Mouse (Mus musculus) frontal cortex, postnatal 36 days (tissue): ENCODE results near the gene Nicn1.
A peak's percentile ranks its signal among the peaks of the same experiment; 100 is the strongest.
"Not testable (repeated sequence)": the region's sequence is repeated elsewhere in the genome, so short reads cannot be mapped to it uniquely, and the experiment has no call there.

Source experiments
- DNase-seq, 2 experiments: peaks; one replicate each; pipeline ENCODE4 v3.0.0; 2022; ENCODE audit warnings: low spot score in 2 of 2

The Nicn1 gene

DNA sequence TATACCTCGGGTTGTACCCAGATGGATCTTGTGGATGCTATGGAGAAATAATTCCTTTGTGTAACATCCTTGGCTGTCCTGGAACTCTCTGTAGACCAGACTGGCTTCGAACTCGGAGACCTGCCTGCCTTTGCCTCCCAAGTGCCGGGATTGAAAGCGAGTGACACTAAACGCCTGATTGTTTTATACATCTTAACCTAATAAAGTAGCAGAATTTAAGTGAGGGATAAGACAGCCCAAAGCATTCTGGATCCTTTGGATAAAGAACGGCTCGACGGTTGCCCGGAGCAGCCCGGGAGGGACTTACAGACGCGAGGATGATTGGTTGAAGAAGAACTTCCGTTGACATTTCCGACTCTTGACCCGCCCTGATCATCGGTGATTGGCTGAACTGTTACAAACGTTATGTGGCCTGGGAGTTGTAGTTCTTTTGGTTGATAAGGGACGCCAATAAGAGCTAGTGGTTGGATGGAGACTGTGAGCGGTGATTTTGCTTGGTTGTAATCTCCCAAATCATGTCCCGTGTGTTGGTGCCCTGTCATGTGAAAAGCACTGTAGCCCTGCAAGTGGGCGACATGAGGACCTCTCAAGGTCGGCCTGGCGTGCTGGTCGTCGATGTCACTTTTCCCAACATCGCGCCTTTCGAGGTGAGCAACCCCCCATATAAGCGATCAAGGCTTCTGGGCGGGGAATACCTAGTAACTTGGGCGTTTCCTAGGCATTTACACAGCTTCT, at the start of gene Nicn1:
Gene Nicn1 (plus strand): TSS at position 414 of the 735 bp plus-strand sequence.
- DNase-seq = peak; percentile 89 to 98

DNA sequence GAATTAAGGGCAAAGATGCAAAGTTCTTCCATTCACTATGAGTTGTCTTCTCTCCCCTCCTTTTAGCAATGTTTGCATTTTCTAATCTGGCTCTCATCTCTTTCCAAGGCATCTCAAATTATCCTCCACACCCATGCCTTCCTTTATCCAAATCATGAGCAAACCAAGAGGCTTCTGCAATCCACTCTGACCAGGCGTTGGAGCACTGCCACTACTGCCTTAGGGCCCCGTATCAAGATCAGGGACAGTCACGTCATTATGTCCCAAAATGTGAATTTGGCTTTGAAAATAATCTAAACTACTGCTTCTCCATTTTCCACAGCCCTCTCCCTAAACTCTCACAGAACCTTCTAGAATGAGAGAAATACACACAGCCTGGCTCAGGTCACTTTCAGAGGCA, 45.7 kb upstream of the Nicn1 start:
- no peak for DNase-seq

DNA sequence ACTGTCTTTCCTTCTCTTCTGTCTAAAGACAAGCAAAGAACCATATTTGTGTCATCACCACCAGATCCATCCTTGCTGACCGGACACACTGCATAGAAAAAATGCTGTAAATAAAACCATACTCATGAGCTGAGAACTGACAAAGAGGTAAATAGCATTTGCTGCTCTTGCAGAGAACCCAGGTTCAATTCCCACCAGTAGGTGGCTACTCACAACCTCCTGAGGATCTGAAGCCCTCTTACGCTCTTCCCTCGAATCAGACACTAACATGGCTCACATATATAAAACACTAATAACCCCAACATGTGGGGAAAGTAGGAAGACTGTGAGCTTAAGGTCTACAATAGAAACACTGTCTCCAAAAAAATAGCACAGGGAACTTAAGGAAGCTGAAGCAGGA, 45.2 kb upstream of the Nicn1 start:
- no peak for DNase-seq

DNA sequence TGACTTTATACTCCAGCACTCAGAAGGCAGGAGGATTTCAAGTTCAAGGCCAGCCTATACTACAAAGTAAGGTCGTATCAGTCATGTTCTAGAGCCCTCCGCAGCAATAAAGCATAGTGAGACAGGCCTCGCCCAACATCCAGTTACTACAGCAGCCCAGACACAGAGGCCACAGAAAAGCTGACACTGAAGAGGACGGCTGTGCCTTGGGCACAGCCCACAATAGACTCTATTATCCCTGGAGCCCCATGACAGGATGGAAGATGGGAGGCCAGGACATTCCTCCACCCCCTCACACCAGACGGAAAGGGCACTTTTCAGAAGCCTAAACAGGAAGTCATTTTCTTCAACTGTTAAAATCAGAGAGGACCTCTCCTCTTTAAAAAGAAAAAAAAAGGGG, 41.3 kb upstream of the Nicn1 start:
- no peak for DNase-seq

DNA sequence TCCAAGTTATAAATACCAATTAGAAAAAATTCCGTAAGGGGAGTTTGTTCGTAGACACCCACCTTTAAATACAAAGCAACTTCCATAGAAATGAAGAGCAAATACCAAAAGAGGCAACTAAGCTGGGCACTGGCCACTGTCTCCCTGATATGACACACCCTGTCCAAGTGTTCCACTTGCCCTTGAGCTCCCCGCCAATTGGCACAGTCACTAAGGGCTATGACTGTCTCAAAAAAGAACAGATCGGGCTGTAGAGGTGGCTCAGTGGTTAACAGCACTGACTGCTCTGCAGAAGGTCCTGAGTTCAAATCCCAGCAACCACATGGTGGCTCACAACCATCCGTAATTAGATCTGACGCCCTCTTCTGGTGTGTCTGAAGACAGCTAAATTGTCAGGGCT, 38.4 kb upstream of the Nicn1 start:
- DNase-seq = no peak

DNA sequence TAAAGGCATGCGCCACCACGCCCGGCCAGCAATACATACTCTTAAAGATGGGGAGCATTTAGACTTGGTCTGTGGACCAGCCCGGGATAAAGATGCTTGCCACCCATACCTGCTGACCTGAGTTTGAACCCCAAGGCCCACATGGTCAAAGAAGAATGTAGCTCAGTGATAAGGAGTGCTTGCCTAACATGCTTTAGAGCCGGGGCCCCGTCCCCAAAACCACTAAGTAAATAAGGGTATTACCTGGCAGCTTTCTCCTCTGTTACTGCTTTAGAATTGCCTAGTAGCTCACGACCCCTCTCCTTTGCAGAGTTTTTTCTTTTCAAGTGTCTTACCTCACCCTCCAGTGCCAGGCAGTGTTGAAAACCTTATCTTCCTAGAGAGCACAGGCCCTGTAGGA, 37.5 kb upstream of the Nicn1 start:
- DNase-seq = no peak

DNA sequence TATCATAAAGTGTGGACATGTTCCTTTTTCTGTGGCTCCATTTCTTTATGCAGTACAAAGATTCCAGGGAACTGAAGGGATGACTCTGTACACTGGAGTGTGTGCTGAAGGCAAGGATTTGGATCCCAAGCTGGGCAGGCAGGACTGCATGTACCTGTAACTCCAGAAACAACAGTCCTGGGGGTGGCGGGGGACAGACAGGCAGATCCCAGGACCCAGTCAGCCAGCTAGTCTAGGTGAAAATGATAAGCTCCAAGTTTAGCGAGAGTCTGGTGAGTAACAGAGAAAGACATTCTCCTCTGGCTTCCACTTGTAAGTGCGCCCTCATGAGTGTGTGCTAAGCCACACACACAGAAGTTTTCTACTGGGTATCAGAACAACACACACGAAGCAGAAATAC, 29.7 kb upstream of the Nicn1 start:
- DNase-seq = no peak

DNA sequence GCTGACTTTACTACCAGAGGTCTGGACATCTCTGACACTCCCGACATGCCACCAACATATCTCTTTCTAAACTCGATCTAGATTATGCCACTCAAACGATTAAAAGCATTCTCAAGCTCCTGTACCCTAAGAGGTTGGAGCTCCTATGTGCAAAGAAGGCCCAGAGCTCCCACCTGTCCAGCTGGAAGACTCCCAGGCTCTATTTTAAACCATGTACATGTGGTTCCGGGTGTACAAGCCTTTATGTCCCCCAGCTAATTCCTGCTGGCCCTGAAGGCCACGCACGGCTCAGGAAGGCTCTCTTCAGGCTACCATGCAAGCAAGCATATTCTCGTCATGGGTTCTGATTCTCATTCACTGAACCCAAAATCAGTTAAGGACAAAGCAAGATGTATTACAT, 28.4 kb upstream of the Nicn1 start:
- no peak for DNase-seq

DNA sequence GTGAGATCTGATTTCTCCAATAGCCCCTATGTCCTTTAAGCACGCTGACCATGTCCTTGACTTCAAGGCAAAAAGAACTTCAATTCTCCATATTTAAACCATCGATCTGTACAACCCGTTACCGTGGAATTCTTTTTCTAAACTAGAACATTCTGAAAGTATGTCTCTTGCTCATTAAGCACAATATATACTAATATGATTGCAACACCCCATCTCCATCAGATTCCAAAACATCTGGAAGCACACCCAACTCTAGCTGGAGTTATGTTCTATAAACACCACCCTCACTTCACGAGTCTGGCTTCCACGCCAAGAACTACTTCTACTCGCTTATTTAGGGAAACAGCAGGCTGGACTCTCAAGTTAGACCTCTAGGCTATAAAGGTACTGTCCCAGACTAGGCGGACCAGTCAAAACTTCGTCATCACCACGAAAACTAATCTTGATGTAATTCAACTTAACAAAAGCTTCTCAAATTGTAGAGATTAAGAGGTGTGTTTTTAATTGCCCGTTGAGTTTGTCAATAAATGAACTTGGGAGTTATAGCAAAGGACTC, 27.7 kb upstream of the Nicn1 start:
- no peak for DNase-seq

DNA sequence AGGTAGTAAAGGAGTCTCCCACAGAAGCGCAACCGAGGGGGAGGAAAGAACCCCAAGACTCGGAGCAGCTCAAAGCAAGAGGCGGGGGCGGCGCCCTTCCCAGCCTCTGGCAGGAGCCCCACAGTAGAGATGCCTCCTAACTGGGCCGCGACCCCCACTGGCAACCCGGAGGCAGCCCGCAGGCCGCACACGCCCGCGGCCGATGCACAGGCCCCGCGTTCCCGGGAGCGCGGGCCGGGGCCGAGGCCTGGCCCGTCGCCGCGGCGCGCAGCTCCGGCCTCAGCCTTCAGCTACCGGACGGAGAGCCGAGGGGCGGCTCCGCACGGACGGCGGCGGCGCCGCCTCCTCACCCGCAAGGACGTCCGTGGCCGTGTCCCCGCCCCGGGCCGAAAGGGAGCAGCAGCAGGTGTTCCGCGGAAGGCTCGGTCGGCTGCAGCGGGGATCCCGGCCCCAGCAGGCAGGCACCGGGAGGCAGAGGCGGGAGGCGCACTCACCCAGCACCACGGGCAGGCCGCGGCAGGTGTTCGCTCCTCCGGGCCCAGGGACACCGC, 27.0 kb upstream of the Nicn1 start:
- DNase-seq = peak; percentile 37 to 39

DNA sequence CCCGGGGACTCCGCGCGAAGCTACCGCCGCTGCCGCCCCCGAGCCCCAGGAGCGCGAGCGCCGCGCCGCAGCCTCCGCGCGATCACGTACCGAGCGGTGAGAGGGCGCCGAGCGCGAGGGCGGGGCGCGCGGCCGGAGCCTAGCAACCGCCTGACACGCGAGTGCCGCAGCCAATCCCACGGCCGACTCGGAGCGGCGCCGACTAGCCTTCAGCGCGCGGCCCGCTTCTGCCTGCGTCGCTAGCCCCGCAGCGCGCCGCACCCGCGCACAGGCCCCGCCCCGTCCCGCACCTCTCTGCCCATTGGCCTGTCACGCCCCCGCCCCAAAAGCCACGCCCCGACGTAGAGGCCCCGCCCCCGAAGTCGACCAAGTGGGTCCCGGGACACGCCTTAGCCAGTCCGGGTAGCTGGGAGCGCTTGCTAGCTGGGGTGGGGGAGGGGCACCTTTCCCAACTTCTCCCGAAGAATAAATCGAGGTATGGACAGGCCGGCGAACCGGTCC, 26.5 kb upstream of the Nicn1 start, which contains the start of gene Dag1:
Gene Dag1 (minus strand): TSS at position 269 of the 501 bp plus-strand sequence.
- peak; percentile 95 to 98 for DNase-seq

DNA sequence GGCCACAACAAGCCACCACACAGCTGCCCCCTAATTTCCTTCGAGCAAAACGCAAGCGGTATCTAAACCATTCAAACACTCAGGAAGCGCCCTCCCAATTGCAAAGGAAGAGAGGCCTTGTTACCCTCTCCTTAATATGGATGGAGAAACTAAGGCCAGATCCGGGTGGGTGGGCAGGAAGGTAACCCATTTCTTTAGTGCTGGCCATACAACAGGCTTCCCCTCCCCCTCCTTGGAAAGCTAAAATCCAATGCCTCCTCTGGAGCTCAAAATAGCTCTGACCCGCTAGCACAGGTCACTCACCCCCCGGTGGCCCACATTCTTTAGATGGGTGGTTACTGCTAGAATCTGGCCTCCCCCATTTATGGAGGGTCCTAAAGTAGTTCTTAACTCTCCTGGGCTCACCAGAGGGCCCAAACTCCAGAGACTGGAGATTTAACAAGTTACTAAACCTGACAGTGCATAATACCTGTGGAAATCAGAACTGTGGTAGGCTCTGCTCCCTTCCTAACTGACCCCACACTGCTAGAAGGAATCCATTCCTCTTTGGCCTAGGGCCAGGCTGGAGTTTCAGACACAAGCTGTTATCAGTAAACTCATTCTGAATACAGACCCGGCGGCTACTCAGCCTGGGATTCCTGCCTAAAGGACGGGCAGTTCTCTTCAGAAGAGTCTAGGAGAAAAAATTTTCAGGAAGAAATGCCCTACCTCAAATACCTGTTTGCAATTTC, 25.9 kb upstream of the Nicn1 start:
- no peak for DNase-seq

DNA sequence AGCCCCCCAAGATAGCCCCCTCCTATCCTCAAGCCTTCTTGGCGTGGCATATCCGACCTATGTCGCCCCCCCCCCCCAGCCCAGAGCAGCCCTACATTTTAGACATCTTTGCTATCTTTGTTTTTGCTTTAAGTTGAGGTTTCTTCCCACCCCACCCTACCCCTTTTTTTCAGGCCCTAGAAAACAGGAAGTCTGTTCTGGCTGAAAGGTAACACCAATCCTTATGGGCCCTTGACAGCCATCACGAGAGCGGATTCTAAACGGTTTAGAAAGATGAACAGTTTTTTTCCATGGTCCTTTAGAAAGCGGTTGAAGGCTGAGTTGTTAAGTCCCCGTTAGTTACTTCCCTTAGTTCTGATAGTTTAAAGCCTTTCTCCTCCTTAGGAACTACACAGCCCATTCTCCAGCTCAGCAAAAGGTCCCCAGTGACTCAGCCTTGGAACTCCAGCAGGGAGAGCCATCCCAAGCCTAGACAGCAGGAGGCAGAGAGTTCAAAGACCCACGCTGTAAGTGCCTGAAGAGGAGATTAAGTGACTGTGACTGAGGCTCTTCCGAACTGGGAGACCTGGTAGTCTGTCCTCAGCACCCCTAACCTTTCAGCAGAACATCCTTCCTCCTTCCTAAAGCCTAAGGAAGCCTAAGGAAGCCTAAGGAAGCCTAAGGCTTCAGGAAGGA, 23.8 kb upstream of the Nicn1 start:
- DNase-seq = no peak

DNA sequence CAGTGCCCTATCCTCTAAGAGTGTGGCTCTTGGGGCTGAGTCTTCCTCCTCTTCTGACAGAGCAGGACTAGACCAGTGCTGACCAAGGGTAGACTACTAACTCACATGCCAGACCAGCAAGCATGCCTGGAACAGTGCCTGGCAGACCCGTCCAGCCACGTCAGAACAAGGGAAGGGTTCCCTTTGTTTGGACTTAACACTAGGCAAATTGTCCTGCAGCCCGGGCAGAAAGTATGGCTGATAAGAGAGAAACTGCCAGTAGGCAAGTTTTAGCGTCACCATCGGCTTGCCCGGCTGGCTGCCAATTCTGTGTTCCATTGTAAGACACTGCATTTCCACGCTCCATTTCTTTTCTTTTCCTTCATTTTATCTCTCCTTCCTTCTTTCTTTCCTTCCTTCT, 22.5 kb upstream of the Nicn1 start:
- no peak for DNase-seq

DNA sequence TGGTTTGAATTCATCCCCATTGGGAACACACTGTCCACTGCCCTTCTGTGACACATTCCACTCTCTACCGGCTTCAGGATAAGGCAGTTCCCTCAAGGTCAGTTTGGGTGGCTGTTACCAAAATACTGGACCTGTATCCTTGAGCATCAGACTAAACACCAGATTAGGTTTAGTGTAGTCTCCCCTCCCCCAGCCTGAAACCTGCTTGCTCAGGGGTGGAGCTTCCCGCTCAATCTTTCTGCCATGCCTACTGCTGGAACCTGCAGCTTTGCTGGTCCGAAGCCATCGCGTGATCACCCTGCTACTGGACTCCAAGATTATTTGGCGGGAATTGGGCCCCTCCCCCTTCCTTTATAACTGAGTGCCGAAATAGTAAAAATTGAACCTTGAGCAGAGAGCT, 21.5 kb upstream of the Nicn1 start:
- DNase-seq = not testable (repeated sequence)

DNA sequence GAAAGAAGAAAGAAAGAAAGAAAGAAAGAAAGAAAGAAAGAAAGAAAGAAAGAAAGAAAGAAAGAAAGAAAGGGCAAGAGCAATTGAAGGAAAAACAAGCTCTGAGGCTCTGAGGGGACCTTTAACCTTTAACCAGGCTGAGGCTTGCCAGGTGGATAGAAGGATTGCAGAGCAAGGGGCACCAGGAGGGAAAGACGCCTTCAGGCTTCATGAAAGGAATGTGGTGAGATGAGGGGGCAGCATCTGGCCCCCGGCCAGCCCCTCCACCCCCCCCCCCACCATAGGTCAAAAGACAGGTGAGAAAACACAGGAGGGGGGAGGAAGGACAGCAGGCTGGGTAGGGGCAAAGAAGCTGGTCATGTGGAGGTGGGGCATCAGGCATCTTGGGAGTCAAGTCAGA, 18.3 kb upstream of the Nicn1 start:
- no peak for DNase-seq

DNA sequence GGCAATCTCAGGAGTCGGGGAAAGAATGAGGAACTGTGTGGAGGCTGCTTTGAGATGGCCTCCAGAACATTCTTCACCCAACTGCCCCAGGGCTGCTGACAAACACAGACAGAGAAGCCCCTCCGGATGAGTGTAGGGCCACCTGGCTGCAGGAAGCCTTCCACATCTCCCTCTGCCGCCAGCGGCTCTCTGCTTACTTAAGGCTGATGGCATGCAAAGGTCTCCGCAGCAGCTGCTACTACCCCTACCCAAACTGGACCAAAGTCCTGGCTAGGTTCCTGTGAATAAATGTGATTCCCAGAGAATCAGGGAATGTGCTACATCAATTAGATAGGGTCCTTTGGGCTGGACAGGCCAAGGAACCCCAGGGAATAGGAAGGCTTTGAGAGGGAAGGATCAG, 17.5 kb upstream of the Nicn1 start:
- DNase-seq = no peak

DNA sequence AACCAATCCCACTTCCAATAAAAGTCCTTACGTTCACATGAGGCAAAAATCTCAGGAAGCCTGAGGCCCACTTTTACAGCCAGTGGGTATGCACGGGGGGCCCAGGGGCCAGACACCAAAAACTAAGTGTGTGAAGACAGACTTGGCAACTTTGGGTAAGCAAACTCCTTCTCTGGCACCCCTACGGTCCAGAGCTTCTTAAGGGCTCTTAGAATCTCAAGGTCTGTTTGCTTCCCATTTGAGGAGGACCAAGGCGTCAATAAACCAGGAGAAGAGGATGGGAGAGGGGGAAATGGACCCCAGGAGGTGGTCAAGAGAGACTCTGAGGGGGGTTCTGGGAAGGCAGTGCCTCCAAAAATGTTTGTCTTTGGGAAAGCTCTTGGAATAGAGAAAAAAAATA, 16.7 kb upstream of the Nicn1 start:
- DNase-seq = no peak

DNA sequence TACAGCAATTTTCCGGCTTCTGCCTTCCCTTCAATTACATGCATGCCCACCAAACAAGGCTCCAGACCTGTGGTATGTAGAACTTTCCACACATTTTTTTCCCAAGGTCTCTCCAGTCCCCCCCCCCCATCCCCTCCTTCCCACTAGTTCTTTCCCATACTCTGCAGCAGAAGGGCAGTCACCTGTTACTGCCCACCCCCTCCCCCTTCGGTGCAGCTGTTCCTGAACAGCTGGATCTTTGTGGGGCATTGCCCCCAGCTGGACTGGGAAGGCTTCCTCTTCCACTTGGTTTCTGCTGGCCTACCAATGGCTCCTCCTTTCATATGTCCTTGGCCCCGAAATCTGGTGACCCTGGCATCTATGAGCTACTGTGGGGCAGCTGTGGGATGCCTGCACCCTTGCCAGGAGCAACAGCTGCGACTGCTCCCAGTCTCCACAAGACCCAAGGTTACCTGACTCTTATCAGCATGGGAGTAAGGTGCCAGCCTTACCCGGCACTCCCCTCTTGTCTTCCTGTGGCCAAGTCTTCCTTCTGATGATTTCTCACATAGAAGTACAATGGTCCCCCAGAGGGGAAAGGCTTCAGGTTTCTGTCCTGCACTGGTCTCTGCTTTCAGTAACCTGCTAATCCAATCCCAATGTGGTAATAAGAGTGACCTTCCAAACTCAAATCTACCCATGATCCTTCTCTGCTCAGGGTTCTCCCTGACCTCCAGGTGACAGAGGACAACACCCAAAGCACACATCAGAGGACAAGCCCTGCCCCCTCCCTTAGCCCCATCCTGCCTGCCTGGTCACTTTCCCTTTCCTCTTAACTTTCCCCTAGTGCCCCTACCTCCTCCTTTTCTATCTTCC, 15.5 kb upstream of the Nicn1 start:
- no peak for DNase-seq

DNA sequence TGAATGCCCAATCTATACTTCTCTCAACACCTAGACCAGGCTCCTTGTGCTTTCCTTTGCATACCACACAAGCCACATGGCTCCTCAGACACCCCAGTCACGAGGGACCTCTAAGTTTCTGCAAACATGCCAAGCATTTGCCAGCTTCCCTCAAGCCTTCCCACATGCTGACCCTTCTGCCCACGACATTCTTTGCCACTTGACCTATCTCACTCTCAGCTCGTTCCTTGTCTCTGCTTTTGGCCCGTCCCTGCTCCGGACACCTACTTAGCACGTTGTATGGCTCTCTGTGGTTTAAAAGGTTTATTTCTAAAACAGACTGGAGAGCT, 14.9 kb upstream of the Nicn1 start:
- no peak for DNase-seq
